Mouse (Mus musculus) thymus, adult 18-20 months (tissue): ENCODE measurements at regions not wholly inside any gene's neighbourhood (a gene's known extent, or its start where the extent isn't known, plus 50 kb on each side); places are given as distances from the start of the nearest gene placed in this dataset.

Source experiments
- DNase-seq, 2 experiments: peaks; one replicate each; pipeline ENCODE4 v3.0.0; 2022; ENCODE audit warnings: mixed read lengths in 2 of 2

DNA sequence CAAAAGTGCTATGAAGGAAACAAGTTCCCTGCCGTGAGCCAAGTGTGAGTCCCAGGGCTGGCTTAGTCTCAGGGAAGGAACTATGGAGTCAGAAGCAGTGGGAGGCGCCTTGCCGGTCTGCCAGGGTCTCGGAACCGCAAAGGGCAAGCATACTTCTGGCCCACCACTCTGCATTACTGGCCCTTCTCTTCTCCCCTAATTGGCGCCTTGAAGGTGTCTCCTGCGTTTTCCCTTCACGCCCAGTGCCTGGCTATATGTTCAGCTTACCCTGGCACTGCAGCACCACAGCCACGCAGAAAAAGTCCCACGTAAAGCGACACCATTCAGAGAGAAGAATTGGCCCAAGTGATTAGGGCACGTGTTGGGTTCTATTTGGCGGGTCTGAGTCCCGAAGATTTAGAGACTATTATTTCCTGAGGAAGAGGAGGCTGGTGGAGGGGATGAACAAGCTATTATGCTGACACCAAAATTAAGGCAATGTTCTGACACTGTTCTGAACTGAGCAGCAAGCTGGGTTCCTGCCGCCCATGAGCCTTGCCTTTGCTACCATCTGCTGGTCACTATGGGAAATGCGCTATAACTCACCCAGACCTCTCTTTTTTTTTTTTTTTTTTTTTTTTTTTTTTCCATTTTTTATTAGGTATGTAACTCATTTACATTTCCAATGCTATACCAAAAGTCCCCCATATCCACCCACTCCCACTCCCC, 288.5 kb upstream of the Jmjd1c start:
- DNase-seq, result no peak

- no peak for DNase-seq
These were observed 283.2 kb upstream of the Jmjd1c start for GRCm38 (mm10) chr10:66812515-66813260.

GRCm38 (mm10) chr10:66813850-66814564, 281.9 kb upstream of the Jmjd1c start:
- no peak for DNase-seq

DNA sequence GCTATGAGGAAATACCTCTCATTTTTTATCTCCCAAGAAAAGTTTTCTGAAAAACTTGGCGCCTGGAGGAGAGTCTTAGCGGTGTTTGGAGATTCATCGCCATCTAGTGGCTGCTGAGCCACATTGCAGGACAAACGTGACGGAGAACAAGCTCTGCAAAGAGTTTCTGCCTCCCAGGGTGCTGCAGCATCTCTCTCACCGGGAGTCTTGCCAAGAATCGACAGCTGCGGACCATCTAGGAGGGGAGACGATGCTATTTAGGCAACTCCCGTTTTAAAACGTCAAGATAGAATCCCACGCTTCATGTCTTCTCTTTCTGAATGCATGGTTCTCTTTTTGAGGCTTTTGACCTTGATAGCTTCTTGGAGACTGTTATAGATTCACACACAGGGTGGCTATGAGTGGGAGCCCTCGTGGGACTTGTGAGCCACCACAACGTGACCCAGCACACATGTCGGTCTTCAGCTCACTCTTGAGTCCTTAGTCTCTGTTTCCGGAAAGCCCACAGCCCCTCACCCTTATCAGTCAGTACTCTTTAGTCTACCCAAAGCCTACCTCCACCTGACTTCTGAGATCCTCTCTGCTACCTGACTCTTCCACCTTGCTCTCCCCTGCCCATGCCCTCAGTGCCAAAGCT, 281.2 kb upstream of the Jmjd1c start:
- peak; percentile 18 to 23 for DNase-seq

GRCm38 (mm10) chr10:66815951-66816350, 280.0 kb upstream of the Jmjd1c start:
- no peak for DNase-seq

DNA sequence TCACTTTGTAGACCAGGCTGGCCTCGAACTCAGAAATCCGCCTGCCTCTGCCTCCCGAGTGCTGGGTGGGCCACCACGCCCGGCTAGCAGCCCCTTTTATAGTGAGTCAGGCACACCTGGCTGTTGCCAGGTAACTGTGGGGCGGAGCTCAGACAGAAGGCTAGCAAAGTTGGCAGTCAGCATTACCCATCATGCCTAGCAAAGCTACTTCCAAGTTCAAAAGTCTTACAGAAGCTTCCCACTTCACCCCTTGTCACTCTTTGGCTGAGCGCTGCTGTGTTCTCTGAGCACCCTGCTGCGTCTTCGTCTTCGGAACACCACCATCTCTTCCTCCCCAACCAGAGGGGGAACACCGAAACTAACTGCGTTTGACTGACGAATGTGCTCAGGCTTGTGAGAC, 279.1 kb upstream of the Jmjd1c start:
- no peak for DNase-seq

GRCm38 (mm10) chr10:66817876-66818275, 278.0 kb upstream of the Jmjd1c start:
- no peak for DNase-seq

DNA sequence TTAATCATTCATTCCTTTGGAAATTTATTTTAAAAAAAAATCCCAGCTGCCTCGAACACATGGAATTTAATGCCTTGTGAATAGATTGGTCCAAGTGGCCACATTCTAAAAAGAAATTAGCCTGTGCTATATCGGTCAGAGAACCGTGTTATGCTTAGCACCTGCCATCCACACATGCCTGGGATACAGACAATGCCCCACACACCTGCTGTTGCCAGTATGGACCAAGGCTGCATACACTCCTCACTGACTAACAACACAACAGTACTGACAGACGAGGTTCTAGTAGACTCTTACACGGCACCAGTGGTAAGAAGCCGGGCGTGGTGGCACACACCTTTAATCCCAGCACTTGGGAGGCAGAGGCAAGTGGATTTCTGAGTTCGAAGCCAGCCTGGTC, 276.4 kb upstream of the Jmjd1c start:
- no peak for DNase-seq

- no peak for DNase-seq
These were observed 270.2 kb upstream of the Jmjd1c start for GRCm38 (mm10) chr10:66825737-66826136.

GRCm38 (mm10) chr10:66826327-66826726, 269.6 kb upstream of the Jmjd1c start:
- no peak for DNase-seq

GRCm38 (mm10) chr10:66834974-66835373, 261.0 kb upstream of the Jmjd1c start:
- DNase-seq, result no peak

DNA sequence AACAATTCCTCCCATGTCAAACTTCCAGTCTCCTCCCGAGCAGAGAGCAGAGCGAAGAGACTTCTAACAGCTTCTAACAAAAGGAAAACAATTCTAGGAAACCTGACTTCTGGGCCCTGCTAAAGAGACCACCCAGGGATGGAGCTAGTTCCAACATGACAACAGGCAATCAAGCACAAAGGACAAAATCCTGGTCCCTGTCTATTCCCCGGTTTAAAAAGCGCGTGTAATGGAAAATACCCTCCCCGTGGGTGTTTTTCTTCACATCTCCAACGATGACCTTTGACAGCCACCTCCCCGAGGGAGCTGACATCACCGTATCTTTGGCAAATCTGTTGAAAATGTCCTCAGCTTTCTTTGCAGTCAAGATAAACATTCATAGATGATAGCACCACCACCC, 256.9 kb upstream of the Jmjd1c start:
- DNase-seq, result no peak

DNA sequence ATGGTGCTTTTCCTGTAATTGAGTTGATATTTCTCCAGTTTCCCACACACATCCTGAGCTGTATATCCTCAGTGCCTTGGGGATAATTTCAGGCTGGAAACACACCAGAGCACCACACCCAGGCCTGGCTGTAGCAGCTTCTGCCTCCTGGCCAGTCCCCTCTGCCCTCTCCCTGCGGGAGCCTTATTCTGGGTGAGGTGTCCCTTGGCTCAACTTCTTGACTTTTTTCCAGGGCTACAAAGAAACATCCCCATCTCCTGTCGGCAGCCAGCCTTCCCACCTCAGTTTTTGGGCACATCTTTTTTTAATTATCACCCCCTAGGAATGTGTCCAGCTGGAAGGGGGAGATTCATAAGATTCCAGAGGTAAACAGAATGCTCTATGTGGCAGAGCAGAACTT, 252.7 kb upstream of the Jmjd1c start:
- DNase-seq, result no peak

- no peak for DNase-seq
These were observed 247.1 kb upstream of the Jmjd1c start for GRCm38 (mm10) chr10:66848778-66849177.

DNA sequence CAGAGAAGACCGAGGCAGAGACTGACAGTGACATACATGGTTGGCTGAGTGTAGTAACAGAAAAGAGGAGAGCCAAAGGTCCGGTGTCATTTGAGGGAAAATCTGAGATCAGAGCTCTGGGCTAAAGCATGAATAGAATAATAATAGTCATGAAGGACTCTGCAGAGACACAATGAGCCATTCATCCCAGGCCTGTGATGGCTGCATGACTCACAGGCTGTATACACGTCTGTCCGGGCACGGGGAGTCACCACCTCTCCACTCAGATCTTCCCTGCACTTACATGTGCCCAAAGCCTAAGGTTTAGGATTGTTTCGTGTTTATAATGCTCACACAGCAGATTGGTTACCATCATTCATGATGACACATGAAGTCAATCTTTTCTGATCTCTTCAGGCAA, 246.2 kb upstream of the Jmjd1c start:
- no peak for DNase-seq

- no peak for DNase-seq
These were observed 244.9 kb upstream of the Jmjd1c start for GRCm38 (mm10) chr10:66850972-66851478.

DNA sequence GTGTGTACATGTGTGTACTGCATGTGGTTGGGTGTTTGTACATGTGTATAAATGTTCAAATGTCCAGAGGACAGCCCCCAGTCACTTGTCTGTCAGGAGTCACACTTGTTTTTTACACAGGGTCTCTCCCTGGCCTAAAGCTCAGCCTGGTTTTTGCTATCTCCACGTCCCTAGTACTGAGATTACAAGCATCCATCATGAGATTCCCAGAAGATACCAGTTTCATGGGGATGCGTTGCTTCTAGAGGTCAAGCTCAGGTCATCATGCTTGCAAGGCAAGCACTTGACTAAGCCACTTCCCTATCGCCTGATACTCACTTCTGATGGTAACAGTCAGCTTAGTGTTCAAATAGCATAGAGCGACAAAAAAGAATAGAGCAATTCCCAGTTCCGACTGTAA, 244.1 kb upstream of the Jmjd1c start:
- DNase-seq, result no peak

- peak in 1 of 2 experiments; percentile 5 for DNase-seq
These were observed 243.2 kb upstream of the Jmjd1c start for GRCm38 (mm10) chr10:66852708-66853107.

GRCm38 (mm10) chr10:66853258-66853657, 242.7 kb upstream of the Jmjd1c start:
- peak; percentile 50 to 63 for DNase-seq

- DNase-seq, result no peak
These were observed 241.0 kb upstream of the Jmjd1c start for GRCm38 (mm10) chr10:66854895-66855294.

GRCm38 (mm10) chr10:66857330-66857729, 238.6 kb upstream of the Jmjd1c start:
- no peak for DNase-seq

DNA sequence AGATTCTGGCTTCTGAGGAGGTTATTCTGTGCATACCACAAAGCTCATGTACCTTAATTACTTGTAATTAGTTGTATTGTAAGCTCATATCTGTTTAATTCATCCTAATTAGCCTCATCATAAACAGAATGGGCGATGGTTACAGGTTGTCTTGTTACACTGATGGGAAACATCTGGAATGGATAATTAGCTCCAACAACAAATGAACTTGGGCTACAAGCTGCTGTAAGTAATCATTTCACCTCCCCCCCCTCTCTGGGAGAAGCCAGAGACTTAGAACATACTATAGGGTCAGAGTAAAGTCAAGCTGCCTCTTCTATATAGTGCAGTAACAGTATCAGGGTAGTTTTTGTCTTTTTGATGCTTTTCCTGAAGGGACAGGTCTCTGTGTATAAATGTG, 234.5 kb upstream of the Jmjd1c start:
- no peak for DNase-seq
